Mouse (Mus musculus) limb, embryonic 14.5 days (tissue): Measurements from ENCODE around the gene Prr7. TPM values are rescaled to one million over a fixed set of nuclear protein-coding genes. Genes with fewer than 3 reads are reported as not detected.

Source experiments
- ATAC-seq: fragments of 200-750 bp; cut with Nextera tagmentation; 2 replicates; pipeline ENCODE4 v1.8.0; 2017; ENCODE audit warnings: low read depth, moderate number of reproducible peaks, moderate TSS enrichment; ENCODE audit not compliant: low FRiP score
- DNase-seq: peaks from one replicate; pipeline ENCODE4 v3.0.0-alpha.2; 2015; ENCODE audit warnings: low spot score
- H3K27ac ChIP-seq: fragments of 300-500 bp; sonication (generic); replicated peaks from 2 replicates; pipeline ENCODE4 v1.5.1; 2014; ENCODE audit warnings: low read depth, mild to moderate bottlenecking, low read length, moderate library complexity, mixed read lengths
- H3K27me3 ChIP-seq: fragments of 300-500 bp; sonication (generic); 2 replicates; pipeline ENCODE4 v1.6.1; 2014; ENCODE audit warnings: low read length, mixed read lengths; ENCODE audit not compliant: control insufficient read depth, insufficient read depth
- H3K36me3 ChIP-seq: fragments of 300-500 bp; sonication (generic); 2 replicates; pipeline ENCODE4 v1.6.1; 2014; ENCODE audit warnings: mild to moderate bottlenecking, low read length, moderate library complexity, mixed read lengths; ENCODE audit not compliant: control insufficient read depth, insufficient read depth
- H3K4me1 ChIP-seq: fragments of 300-500 bp; sonication (generic); 2 replicates; pipeline ENCODE4 v1.6.1; 2014; ENCODE audit warnings: antibody characterized with exemption, low read length, mixed read lengths; ENCODE audit not compliant: control insufficient read depth, insufficient read depth
- H3K4me2 ChIP-seq: fragments of 300-500 bp; sonication (generic); replicated peaks from 2 replicates; pipeline ENCODE4 v1.6.1; 2014; ENCODE audit warnings: low read depth, mild to moderate bottlenecking, low read length, moderate library complexity; ENCODE audit not compliant: severe bottlenecking
- H3K4me3 ChIP-seq: fragments of 300-500 bp; sonication (generic); replicated peaks from 2 replicates; pipeline ENCODE4 v1.5.1; 2014; ENCODE audit warnings: low read length
- H3K9ac ChIP-seq: fragments of 300-500 bp; sonication (generic); 2 replicates; pipeline ENCODE4 v1.6.1; 2014; ENCODE audit warnings: mild to moderate bottlenecking, low read depth, low read length, moderate library complexity; ENCODE audit not compliant: severe bottlenecking
- H3K9me3 ChIP-seq: fragments of 300-500 bp; sonication (generic); 2 replicates; pipeline ENCODE4 v1.6.1; 2016; ENCODE audit warnings: low read length; ENCODE audit not compliant: control insufficient read depth
- POLR2A ChIP-seq: fragments of 200-500 bp; IDR thresholded peaks from 2 replicates; pipeline ENCODE4 v1.8.0; 2012; ENCODE audit warnings: inconsistent platforms, mild to moderate bottlenecking, moderate library complexity, borderline replicate concordance; ENCODE audit not compliant: insufficient read depth, insufficient read length; ENCODE audit errors: extremely low read depth
- WGBS: fragments of 180-500 bp; shearing (Covaris S2); extraction: QIAGEN DNeasy Blood & Tissue Kit; methylation state at CpG from one replicate; pipeline ENCODE4 v1.1.7; 2014; 5-methylcytosine and 5-hydroxymethylcytosine counted together
- polyA plus RNA-seq, 2 experiments: library from polyadenylated mRNA; depleted of rRNA in 1 of 2; stranded (reverse) in 1 of 2; unstranded in 1 of 2; fragments of >200 nt; fragmentation: Nextera tagmentation in 1 of 2; extraction: Ambion mirVana in 1 of 2; gene quantifications; 2 replicates each; pipeline versions ENCODE4 v1.2.1 to v1.2.3; 2012 to 2014

The Prr7 gene
- polyA plus RNA-seq, 2 experiments: 1.4 to 18.6 TPM

DNA sequence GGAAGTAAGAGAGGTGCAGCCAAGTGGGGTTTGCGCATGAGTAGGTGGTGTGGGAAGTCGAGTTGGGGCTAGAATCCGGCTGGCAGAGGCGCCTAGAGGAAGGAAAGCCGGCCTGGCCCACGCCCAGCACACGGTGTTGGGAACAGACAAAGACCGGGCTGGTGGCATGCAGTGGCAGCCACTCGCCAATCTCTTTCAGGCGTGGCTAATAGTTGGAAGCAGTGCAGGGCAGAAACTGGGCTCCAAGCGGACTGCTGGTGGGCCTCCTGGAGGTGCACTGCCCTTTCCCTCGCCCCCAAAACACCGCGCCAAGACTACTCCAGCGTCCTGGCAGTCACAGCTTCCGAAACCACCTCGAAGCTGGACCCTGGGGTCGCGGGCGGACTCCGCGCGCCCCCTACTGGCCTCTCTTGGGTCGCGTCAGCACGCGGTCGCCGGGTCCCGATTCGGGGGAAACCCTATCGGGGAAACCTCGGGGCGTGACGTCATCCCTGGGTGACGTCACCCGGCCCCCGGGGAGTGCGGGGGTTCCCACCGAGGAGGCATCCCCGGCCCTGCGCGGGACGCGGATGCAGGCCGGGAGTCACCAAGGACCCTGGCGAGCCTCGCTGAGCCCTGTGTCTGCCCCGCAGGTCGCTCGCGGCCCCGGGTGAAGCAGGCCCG is 7.2 kb downstream of the Prr7 start:
- Histone ChIP-seq H3K27me3 (no peaks in the 10 kb centered on the region), H3K4me1 (peaks cover 16% of the 10 kb centered on the region), H3K9me3 (no peaks in the 10 kb centered on the region), H3K36me3 (peaks cover 28% of the 10 kb centered on the region), H3K9ac (peak overlapping the region; percentile 72), H3K4me2 (peak overlapping the region; percentile 100), H3K27ac (peak overlapping the region; percentile 75), H3K4me3 (peak overlapping the region; percentile 61)
- TF ChIP-seq POLR2A: peak; percentile 54; the same call in 1 of the 2 replicates
- DNase-seq (peak; percentile 81), ATAC-seq (peak; percentile 67)
- WGBS: 2% methylated on average over 37 of the region's 54 CpGs

DNA sequence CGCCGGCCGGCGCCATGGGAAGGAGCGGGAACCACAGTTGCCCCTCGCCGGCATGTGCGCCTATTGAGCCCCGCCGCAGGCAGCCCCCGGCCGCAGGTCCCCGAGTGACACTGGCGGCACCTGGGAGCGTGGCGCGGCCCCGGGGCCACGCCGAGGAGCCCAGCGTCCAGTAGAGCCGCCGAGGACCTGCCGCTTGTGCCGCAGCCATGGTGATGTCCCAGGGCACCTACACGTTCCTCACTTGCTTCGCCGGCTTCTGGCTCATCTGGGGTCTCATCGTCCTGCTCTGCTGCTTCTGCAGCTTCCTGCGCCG is 7.7 kb downstream of the Prr7 start:
- DNase-seq: no peak
- Histone ChIP-seq H3K4me1 (peaks cover 16% of the 10 kb centered on the region), H3K4me2 (peak overlapping the region; percentile 100), H3K27me3 (no peaks in the 10 kb centered on the region), H3K9me3 (no peaks in the 10 kb centered on the region), H3K27ac (peak overlapping the region; percentile 75), H3K36me3 (peaks cover 33% of the 10 kb centered on the region), H3K9ac (peak overlapping the region; percentile 72), H3K4me3 (peak overlapping the region; percentile 61)
- WGBS: 3% methylated on average over 7 of the region's 31 CpGs
- TF ChIP-seq POLR2A: no peak
- ATAC-seq: no peak; the same call in 1 of the 2 replicates

DNA sequence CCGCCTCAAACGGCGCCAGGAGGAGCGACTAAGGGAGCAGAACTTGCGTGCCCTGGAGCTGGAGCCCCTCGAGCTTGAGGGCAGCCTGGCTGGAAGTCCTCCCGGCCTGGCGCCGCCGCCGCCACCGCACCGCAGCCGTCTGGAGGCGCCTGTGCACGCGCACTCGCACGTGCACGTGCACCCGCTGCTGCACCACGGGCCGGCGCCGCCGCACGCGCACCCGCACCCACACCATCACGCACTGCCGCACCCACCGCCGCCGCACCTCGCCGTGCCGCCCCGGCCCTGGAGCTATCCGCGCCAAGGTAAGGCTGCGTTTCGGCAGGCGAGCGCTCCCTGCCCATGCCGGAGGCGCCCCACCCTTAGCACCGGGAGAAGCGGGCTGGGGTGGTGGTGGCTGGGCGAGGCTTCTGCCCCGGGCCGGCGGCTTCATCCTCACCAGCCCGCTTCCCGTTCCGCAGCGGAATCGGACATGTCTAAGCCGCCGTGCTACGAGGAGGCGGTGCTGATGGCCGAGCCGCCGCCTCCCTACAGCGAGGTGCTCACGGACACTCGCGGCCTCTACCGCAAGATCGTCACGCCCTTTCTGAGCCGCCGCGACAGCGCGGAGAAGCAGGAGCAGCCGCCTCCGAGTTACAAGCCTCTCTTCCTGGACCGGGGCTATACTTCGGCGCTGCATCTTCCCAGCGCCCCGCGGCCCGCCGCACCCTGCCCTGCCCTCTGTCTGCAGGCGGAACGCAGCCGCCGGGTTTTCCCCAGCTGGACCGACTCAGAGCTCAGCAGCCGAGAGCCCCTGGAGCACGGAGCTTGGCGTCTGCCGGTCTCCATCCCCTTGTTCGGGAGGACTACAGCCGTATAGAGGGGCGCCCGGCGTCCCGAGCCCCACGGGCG is 8.3 kb downstream of the Prr7 start:
- peak overlapping the region; percentile 75 for H3K27ac ChIP-seq
- WGBS: under 1% methylated on average over 83 of the region's 103 CpGs
- peak; percentile 41 for ATAC-seq
- DNase-seq: peak; percentile 50
- no peaks in the 10 kb centered on the region for H3K27me3 ChIP-seq
- no peaks in the 10 kb centered on the region for H3K9me3 ChIP-seq
- peak overlapping the region; percentile 72 for H3K9ac ChIP-seq
- H3K4me1 ChIP-seq: peaks cover 16% of the 10 kb centered on the region
- peak overlapping the region; percentile 61 for H3K4me3 ChIP-seq
- TF ChIP-seq POLR2A: no peak
- H3K4me2 ChIP-seq: peak overlapping the region; percentile 100
- peaks cover 39% of the 10 kb centered on the region for H3K36me3 ChIP-seq

DNA sequence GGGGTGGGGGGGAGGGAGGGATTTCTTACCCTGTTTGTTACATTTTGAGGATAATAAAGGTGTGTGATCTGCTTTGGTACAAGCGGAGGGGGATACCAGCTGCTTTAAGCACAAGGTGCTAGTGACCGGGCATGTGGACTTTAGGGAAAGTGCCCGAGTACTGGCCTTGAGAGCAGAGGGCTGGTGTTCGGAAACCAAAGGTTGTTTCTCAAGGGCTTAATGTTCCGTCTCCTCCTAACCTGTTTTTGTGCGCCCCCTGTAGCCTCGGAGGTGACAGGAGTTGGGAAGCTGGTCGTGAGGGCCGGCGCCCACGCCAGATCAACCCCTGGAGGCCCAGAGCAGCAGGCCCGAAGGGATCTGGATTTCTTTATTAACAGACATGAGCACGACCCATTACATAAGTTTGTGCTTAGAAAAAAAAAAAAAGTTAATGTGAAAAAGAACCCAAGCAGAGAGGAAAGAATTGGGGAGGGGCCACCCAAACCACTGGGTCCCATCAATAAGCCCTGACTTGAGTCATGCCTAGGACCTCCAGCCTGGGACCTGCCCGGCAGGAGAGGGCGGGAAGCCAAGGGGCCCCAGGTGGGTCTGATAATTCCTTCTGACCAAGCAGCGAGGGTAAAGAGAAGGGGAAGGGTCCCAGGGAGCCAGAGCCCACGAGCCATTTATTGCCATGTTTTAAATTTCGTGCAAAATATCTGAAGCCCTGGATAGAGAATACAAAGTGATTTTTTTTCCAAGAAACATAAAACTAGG is 9.2 kb downstream of the Prr7 start:
- no peak for ATAC-seq
- TF ChIP-seq POLR2A: no peak
- peaks cover 16% of the 10 kb centered on the region for H3K4me1 ChIP-seq
- peak overlapping the region; percentile 75; the same call in 1 of the 2 replicates for H3K27ac ChIP-seq
- peak overlapping the region; percentile 72 for H3K9ac ChIP-seq
- DNase-seq: no peak
- no peaks in the 10 kb centered on the region for H3K27me3 ChIP-seq
- H3K36me3 ChIP-seq: peaks cover 47% of the 10 kb centered on the region
- peak overlapping the region; percentile 100 for H3K4me2 ChIP-seq
- whole genome bisulfite sequencing: 15% methylated on average over 18 of the region's 18 CpGs
- H3K9me3 ChIP-seq: no peaks in the 10 kb centered on the region
- H3K4me3 ChIP-seq: peak overlapping the region; percentile 61

DNA sequence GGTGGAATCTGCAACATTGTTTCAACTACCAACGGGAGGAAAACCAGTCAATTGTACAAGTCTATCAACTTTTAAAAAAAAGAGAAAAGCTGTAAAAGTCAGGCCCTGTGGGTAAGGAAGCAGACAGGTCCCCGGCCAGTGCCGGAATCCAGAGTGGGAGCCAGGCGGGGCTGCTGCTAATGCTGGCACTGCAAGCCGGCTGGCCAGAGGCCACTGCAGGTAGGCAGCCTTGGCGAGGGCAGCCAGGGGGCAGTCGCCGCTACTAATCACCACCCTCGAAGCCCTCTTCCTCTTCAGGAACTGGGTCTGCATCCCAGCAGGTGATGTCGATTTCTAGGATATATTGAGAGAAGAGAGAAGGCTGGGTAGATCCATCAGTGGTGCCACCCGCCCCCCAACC is 9.9 kb downstream of the Prr7 start:
- H3K27me3 ChIP-seq: no peaks in the 10 kb centered on the region
- peaks cover 51% of the 10 kb centered on the region for H3K36me3 ChIP-seq
- no peak for TF ChIP-seq POLR2A
- DNase-seq (no peak), ATAC-seq (no peak)
- H3K27ac ChIP-seq: no peak overlapping the region
- H3K9me3 ChIP-seq: no peaks in the 10 kb centered on the region
- H3K4me1 ChIP-seq: peaks cover 16% of the 10 kb centered on the region
- no peak overlapping the region for H3K4me2 ChIP-seq
- 52% methylated on average over 11 of the region's 11 CpGs for WGBS
- no peak overlapping the region for H3K4me3 ChIP-seq
- H3K9ac ChIP-seq: no peak overlapping the region
